Mouse (Mus musculus): ENCODE data around the gene Igf1r. TPM values are rescaled to one million over a fixed set of nuclear protein-coding genes. Genes with fewer than 3 reads are reported as not detected.
A peak's percentile ranks its signal among the peaks of the same experiment; 100 is the strongest.

Igf1r gene
- polyA plus RNA-seq (2015; fragmentation: Nextera tagmentation; extraction: Ambion mirVana) = 13.7 and 15.2 TPM in 2 replicates

- WGBS = under 1% methylated on average over 62 of the region's 62 CpGs
- Histone ChIP-seq H3K4me3 (replicated peaks) (peak within 1 kb of the TSS; percentile 84), H3K4me1 (replicated peaks) (peaks cover 18% of the 10 kb centered on the region), H3K27ac (peak within 1 kb of the TSS; percentile 100), H3K9ac (peak within 1 kb of the TSS; percentile 88), H3K9me3 (no peaks in the 10 kb centered on the region), H3K4me2 (replicated peaks) (peak within 1 kb of the TSS; percentile 91), H3K36me3 (no peaks in the 10 kb centered on the region), H3K27me3 (replicated peaks) (no peaks in the 10 kb centered on the region)
- no peak for ATAC-seq
These were observed at the start of gene Igf1r for GRCm38 (mm10) chr7:67952777-67953700. TSS of gene Igf1r (plus strand) at chr7:67952827.

GRCm38 (mm10) chr7:67906358-67906757 lies 46.3 kb upstream of the Igf1r start:
- 84% methylated on average over 2 of the region's 2 CpGs for WGBS
- ATAC-seq = no peak
- H3K9ac ChIP-seq = no peak overlapping the region

GRCm38 (mm10) chr7:67907786-67908400 lies 44.7 kb upstream of the Igf1r start:
- no peak overlapping the region for H3K4me3 ChIP-seq (replicated peaks)
- no peaks in the 10 kb centered on the region for H3K9me3 ChIP-seq
- 31% methylated on average over 9 of the region's 9 CpGs for WGBS
- no peaks in the 10 kb centered on the region for H3K27me3 ChIP-seq (replicated peaks)
- no peak overlapping the region for H3K9ac ChIP-seq
- no peaks in the 10 kb centered on the region for H3K36me3 ChIP-seq
- H3K4me1 ChIP-seq (replicated peaks) = peaks cover 3% of the 10 kb centered on the region; the same call in 1 of the 2 replicates
- no peak for ATAC-seq
- no peak overlapping the region for H3K27ac ChIP-seq
- no peak overlapping the region for H3K4me2 ChIP-seq (replicated peaks)

More at GRCm38 (mm10) chr7:67906358-67906757, 46.3 kb upstream of the Igf1r start:
- Histone ChIP-seq H3K4me3 (replicated peaks) (no peak overlapping the region), H3K27me3 (replicated peaks) (no peaks in the 10 kb centered on the region), H3K4me2 (replicated peaks) (no peak overlapping the region), H3K36me3 (no peaks in the 10 kb centered on the region), H3K27ac (no peak overlapping the region), H3K4me1 (replicated peaks) (peaks cover 3% of the 10 kb centered on the region; the same call in 1 of the 2 replicates), H3K9me3 (no peaks in the 10 kb centered on the region)

GRCm38 (mm10) chr7:67910528-67910927 lies 42.1 kb upstream of the Igf1r start:
- WGBS = 18% methylated on average over 10 of the region's 10 CpGs
- peak; percentile 74 for ATAC-seq
- H3K27ac ChIP-seq = peak overlapping the region; percentile 77
- H3K27me3 ChIP-seq (replicated peaks) = no peaks in the 10 kb centered on the region
- H3K4me3 ChIP-seq (replicated peaks) = no peak overlapping the region
- no peak overlapping the region for H3K9ac ChIP-seq
- no peaks in the 10 kb centered on the region for H3K36me3 ChIP-seq
- no peaks in the 10 kb centered on the region for H3K9me3 ChIP-seq
- H3K4me2 ChIP-seq (replicated peaks) = peak overlapping the region; percentile 30
- H3K4me1 ChIP-seq (replicated peaks) = peaks cover 3% of the 10 kb centered on the region; the same call in 1 of the 2 replicates

GRCm38 (mm10) chr7:67910947-67911346 lies 41.7 kb upstream of the Igf1r start:
- Histone ChIP-seq H3K4me3 (replicated peaks) (no peak overlapping the region), H3K9me3 (no peaks in the 10 kb centered on the region), H3K4me2 (replicated peaks) (peak overlapping the region; percentile 26), H3K27ac (peak overlapping the region; percentile 77), H3K9ac (no peak overlapping the region), H3K27me3 (replicated peaks) (no peaks in the 10 kb centered on the region), H3K36me3 (no peaks in the 10 kb centered on the region), H3K4me1 (replicated peaks) (peaks cover 3% of the 10 kb centered on the region; the same call in 1 of the 2 replicates)
- WGBS = 8% methylated on average over 3 of the region's 3 CpGs
- peak; percentile 89 for ATAC-seq

GRCm38 (mm10) chr7:67911841-67912240 lies 40.8 kb upstream of the Igf1r start:
- H3K9me3 ChIP-seq = no peaks in the 10 kb centered on the region
- no peak overlapping the region for H3K4me3 ChIP-seq (replicated peaks)
- H3K4me1 ChIP-seq (replicated peaks) = peaks cover 3% of the 10 kb centered on the region; the same call in 1 of the 2 replicates
- H3K27ac ChIP-seq = peak overlapping the region; percentile 25; the same call in 1 of the 2 replicates
- no peak for ATAC-seq
- no peaks in the 10 kb centered on the region for H3K27me3 ChIP-seq (replicated peaks)
- no peaks in the 10 kb centered on the region for H3K36me3 ChIP-seq
- 35% methylated on average over 6 of the region's 6 CpGs for WGBS
- H3K9ac ChIP-seq = no peak overlapping the region
- no peak overlapping the region; the same call in 1 of the 2 replicates for H3K4me2 ChIP-seq (replicated peaks)

GRCm38 (mm10) chr7:67916960-67917359 lies 35.7 kb upstream of the Igf1r start:
- Histone ChIP-seq H3K9me3 (no peaks in the 10 kb centered on the region), H3K4me1 (replicated peaks) (no peaks in the 10 kb centered on the region), H3K36me3 (no peaks in the 10 kb centered on the region), H3K4me2 (replicated peaks) (no peak overlapping the region), H3K4me3 (replicated peaks) (no peak overlapping the region), H3K27ac (no peak overlapping the region), H3K27me3 (replicated peaks) (no peaks in the 10 kb centered on the region), H3K9ac (no peak overlapping the region)
- WGBS = 59% methylated on average over 8 of the region's 8 CpGs
- no peak for ATAC-seq

- no peaks in the 10 kb centered on the region for H3K36me3 ChIP-seq
- no peak overlapping the region for H3K4me3 ChIP-seq (replicated peaks)
- H3K9me3 ChIP-seq = no peaks in the 10 kb centered on the region
- H3K27ac ChIP-seq = no peak overlapping the region
- H3K4me2 ChIP-seq (replicated peaks) = no peak overlapping the region
- H3K4me1 ChIP-seq (replicated peaks) = no peaks in the 10 kb centered on the region
- no peak for ATAC-seq
- WGBS = 79% methylated on average over 2 of the region's 2 CpGs
- H3K27me3 ChIP-seq (replicated peaks) = no peaks in the 10 kb centered on the region
- no peak overlapping the region for H3K9ac ChIP-seq
These were observed 34.9 kb upstream of the Igf1r start for GRCm38 (mm10) chr7:67917753-67918152.

- Histone ChIP-seq H3K4me3 (replicated peaks) (no peak overlapping the region), H3K36me3 (no peaks in the 10 kb centered on the region), H3K9ac (no peak overlapping the region), H3K4me1 (replicated peaks) (0 out of 2 replicates have a peak, but pooled peaks cover 3% of the 10 kb centered on the region), H3K27me3 (replicated peaks) (no peaks in the 10 kb centered on the region), H3K4me2 (replicated peaks) (no peak overlapping the region), H3K27ac (no peak overlapping the region), H3K9me3 (no peaks in the 10 kb centered on the region)
- no peak for ATAC-seq
- WGBS = 56% methylated on average over 3 of the region's 3 CpGs
These were observed 33.2 kb upstream of the Igf1r start for GRCm38 (mm10) chr7:67919467-67919866.

GRCm38 (mm10) chr7:67924215-67924614 lies 28.4 kb upstream of the Igf1r start:
- Histone ChIP-seq H3K27ac (no peak overlapping the region), H3K4me1 (replicated peaks) (0 out of 2 replicates have a peak, but pooled peaks cover 3% of the 10 kb centered on the region), H3K27me3 (replicated peaks) (no peaks in the 10 kb centered on the region; the same call in 1 of the 2 replicates), H3K4me3 (replicated peaks) (no peak overlapping the region), H3K9ac (no peak overlapping the region), H3K9me3 (no peaks in the 10 kb centered on the region), H3K4me2 (replicated peaks) (no peak overlapping the region), H3K36me3 (no peaks in the 10 kb centered on the region)
- WGBS = 28% methylated on average over 2 of the region's 2 CpGs
- ATAC-seq = no peak

- Histone ChIP-seq H3K4me1 (replicated peaks) (no peaks in the 10 kb centered on the region), H3K27ac (no peak overlapping the region), H3K9me3 (no peaks in the 10 kb centered on the region), H3K4me2 (replicated peaks) (no peak overlapping the region), H3K4me3 (replicated peaks) (no peak overlapping the region), H3K27me3 (replicated peaks) (no peaks in the 10 kb centered on the region), H3K36me3 (no peaks in the 10 kb centered on the region), H3K9ac (no peak overlapping the region)
- 81% methylated on average over 3 of the region's 3 CpGs for WGBS
- ATAC-seq = no peak
These were observed 22.5 kb upstream of the Igf1r start for GRCm38 (mm10) chr7:67930132-67930531.

- 93% methylated on average over 7 of the region's 7 CpGs for WGBS
- no peak overlapping the region for H3K4me2 ChIP-seq (replicated peaks)
- no peak overlapping the region for H3K27ac ChIP-seq
- no peak for ATAC-seq
- no peaks in the 10 kb centered on the region for H3K27me3 ChIP-seq (replicated peaks)
- no peak overlapping the region for H3K4me3 ChIP-seq (replicated peaks)
- no peaks in the 10 kb centered on the region for H3K9me3 ChIP-seq
- H3K4me1 ChIP-seq (replicated peaks) = no peaks in the 10 kb centered on the region
- no peak overlapping the region for H3K9ac ChIP-seq
- H3K36me3 ChIP-seq = no peaks in the 10 kb centered on the region
These were observed 15.8 kb upstream of the Igf1r start for GRCm38 (mm10) chr7:67936801-67937200.

Data from intestine, embryonic 15.5 days (tissue).